Mouse (Mus musculus) left cerebral cortex, postnatal 25 days (tissue): ENCODE measurements around the gene Frmd8. TPM values are rescaled to one million over a fixed set of nuclear protein-coding genes. Genes with fewer than 3 reads are reported as not detected.
"Not testable (repeated sequence)": the region's sequence is repeated elsewhere in the genome, so short reads cannot be mapped to it uniquely, and the experiment has no call there.

Source experiments
- DNase-seq, 2 experiments: peaks; one replicate each; pipeline ENCODE4 v3.0.0; 2022; ENCODE audit warnings: low spot score in 2 of 2, mixed read lengths in 1 of 2
- intact Hi-C: fragments of 180-260 bp; cut with DNase I; formaldehyde crosslinking; loops from one replicate; pipeline ENCODE4 v1.15.1; 2025
- total RNA-seq, 2 experiments: library from RNA; stranded (reverse); gene quantifications; 2 replicates each; pipeline ENCODE4 v1.2.3; 2021

Frmd8 gene
- total RNA-seq, 2 experiments from 2014 or later = 9.5 to 14.6 TPM

- DNase-seq = no peak
- intact Hi-C loops = no loop called here
Measured at GRCm38 (mm10) chr19:5815928-5816327, 59.1 kb downstream of the Frmd8 start.

GRCm38 (mm10) chr19:5815010-5815409 lies 60.1 kb downstream of the Frmd8 start:
- peak; percentile 65 to 93 for DNase-seq
- intact Hi-C loops = no loop called here

- intact Hi-C loops, DNase-seq: not testable (repeated sequence)
Measured at GRCm38 (mm10) chr19:5814048-5814447, 61.0 kb downstream of the Frmd8 start.

DNA sequence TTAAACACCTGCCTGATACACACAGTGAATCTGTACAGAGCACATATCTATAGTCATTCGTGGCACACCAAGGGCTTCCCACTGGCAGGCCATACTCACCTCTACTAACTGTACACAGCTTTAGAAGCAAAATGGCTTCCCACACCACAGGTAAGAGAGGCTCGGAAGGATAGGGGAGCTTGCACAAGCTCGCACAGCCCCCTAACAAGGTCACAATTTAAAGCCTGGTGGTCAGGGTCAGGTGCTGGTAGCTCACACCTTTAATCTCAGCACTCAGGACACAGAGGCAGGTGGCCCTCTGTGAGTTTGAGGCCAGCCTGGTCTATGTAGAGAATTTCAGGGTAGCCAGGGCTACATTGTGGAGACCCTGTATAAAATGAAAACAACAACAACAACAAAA lies 61.5 kb downstream of the Frmd8 start:
- no peak for DNase-seq
- intact Hi-C loops = no loop called here

- intact Hi-C loops = loop anchor here (1.0 kb wide), 1 partner anchor 9 kb away; no protein-coding TSS in a partner anchor
- peak; percentile 91 to 99 for DNase-seq
Measured at GRCm38 (mm10) chr19:5811771-5812504, 63.1 kb downstream of the Frmd8 start.

DNA sequence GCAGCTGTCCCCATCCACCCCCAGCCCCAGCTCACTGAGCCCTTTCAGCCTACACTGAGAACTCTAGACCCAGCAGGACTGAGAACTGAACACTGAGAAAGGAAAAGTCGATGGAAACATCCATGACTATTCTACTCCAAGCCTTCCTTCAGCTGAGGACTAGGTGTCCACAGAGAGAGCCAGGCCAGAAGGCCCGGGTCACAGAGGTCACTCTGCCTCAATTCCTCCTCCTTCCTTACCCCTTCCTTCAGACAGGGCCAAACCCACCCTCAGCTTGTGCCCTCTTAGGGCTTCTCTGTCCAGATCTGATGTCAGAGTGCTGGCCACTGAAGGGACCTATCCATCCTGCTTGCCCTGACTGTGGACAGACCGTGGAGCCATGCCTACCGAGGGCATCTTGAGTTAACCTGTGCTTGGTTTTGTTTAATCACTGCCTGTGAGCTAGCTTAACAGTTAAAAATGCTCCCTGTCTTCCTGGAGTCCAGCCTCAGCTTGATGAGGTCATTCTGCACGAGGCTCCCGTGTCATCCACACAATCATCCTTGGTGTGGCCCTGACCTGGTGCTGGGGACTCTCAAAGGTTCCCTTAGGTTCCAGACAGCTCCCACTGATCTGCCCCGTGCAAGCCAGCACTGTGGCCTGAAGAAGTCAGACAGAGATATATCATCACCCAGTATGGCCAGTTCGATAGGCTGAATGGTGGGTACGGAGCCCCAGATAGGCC lies 64.1 kb downstream of the Frmd8 start:
- DNase-seq = no peak
- intact Hi-C loops = no loop called here

DNA sequence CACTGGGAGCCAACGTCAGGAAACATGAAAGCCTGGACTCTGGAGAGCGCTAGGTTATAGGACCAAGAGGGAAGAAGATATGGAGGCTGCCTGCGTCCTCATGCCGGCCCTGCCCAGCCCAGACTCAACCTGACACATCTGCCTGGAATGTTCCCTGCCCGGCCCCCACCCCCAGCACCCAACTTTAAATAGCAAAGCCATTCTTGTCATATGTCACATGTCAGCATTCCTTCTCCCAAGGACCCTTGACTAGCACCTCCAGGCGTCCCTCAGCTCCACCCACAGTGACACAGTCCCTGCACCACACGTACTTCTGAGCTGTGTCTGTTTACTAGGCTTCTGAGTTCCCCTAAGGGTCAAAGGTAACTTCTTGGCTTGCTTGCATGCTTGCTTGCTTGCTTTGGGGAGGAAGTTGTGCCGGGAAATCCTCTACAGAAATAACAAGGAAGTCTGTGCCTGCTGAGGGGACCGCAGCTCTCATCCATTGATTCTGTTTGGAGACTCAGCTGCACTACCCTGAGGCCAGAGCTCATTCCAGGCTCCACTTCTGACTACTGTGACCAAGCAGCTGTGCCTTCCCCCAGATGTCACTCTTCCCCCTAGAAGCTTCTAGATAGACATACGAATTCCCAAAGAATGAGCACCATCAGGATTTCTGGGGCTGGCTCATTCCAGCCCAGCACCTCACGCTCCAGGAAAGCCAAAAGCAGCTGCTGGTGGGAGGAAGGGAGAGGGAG lies 64.8 kb downstream of the Frmd8 start:
- intact Hi-C loops = no loop called here
- peak; percentile 53 to 84 for DNase-seq

GRCm38 (mm10) chr19:5809712-5810089 lies 65.4 kb downstream of the Frmd8 start:
- intact Hi-C loops = no loop called here
- no peak for DNase-seq

GRCm38 (mm10) chr19:5808955-5809711 lies 65.9 kb downstream of the Frmd8 start:
- intact Hi-C loops = no loop called here
- DNase-seq = no peak

- intact Hi-C loops = no loop called here
- no peak for DNase-seq
Measured at GRCm38 (mm10) chr19:5807740-5808139, 67.3 kb downstream of the Frmd8 start.

DNA sequence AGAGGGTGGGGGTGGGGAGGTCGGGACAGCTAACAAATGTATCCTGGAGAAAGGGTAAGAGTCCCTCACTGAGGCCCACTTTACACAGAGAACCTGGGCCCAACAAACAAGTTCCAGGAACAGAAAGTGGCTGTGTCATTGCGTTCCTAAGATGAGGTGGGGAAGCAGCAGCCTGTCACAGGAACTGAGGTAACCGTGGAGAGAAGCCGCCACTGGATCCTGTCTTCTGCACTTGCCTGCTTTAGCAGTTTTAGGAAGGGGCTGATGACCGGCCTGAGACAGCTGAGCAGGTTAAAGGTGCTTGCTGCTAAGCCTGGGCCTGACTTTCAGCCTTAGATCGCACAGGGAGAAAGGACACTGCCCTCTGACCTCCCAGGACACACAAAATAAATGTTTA lies 68.3 kb downstream of the Frmd8 start:
- no peak for DNase-seq
- intact Hi-C loops = no loop called here

GRCm38 (mm10) chr19:5806051-5806808 lies 68.8 kb downstream of the Frmd8 start:
- peak in 1 of 2 experiments; percentile 62 for DNase-seq
- intact Hi-C loops = no loop called here

- intact Hi-C loops = no loop called here
- DNase-seq = peak; percentile 60 to 93
Measured at GRCm38 (mm10) chr19:5804371-5804899, 70.6 kb downstream of the Frmd8 start.

DNA sequence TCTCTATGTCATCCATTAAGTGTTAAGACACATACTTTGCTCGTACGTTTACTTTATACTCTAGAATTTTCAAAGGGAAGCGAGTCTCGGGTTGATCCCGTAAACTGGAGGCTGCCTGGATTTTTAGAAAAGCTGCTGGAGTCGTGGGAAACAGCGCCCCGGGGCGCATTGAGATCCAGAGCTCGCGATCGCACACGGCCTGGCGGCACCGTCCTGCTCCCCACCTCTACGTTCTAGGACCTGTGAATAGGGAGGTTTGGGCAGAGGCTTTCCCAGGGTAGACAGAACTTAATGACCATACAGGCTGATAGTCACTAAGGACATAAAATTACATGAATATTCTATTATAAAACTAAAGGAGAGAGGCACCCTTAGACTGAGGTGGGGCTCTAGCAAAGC lies 71.2 kb downstream of the Frmd8 start:
- no peak for DNase-seq
- intact Hi-C loops = loop anchor here (1.0 to 2.0 kb wide), 3 partner anchors 8 to 42 kb away; no protein-coding TSS in a partner anchor

DNA sequence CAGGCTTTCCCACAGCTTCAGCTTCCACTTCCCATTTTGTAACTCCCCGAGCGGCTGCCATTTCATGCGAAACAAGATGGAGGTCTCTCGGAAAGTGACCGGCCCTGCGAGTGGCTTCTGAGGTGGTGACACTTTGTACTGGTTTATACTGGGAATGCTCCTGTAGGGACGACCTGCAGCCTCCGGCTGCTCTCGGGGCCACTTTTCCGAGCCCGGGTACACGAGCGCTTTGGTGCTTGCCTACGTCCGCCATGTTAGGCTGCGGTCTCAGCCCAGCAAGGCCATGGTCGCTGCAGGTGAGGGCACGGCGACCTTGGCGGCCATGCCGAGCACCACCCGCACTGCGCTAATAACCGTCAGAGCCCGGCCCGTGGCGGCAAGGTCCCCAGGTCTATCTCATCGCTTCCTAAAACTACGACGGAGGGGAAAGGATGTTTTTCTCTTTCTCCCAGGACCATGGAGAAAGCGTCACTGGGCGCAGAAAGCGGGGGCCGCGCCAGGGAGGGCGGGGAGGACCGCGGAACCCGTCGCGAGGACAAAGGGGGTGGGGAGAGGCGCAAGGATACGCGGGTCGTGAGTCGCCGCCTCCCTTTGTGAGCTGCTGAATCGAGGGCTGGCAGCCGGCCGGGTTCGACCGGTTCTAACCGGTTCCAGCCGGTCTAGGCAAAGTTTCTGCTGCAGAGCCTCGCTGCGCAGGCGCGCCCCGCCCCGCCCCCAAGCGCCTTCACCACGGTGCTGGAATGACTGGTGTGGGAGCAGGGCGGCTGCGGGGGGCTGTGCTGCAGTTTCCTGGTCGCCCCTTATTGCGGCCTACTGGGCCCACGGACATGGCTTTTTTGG lies 71.8 kb downstream of the Frmd8 start:
- DNase-seq = peak; percentile 99
- intact Hi-C loops = loop anchor here (1.0 to 2.0 kb wide), 3 partner anchors 9 to 43 kb away; no protein-coding TSS in a partner anchor

- DNase-seq = peak in 1 of 2 experiments; percentile 47
- intact Hi-C loops = loop anchor here (1.0 to 2.0 kb wide), 3 partner anchors 10 to 44 kb away; no protein-coding TSS in a partner anchor
Measured at GRCm38 (mm10) chr19:5802787-5803040, 72.4 kb downstream of the Frmd8 start.

DNA sequence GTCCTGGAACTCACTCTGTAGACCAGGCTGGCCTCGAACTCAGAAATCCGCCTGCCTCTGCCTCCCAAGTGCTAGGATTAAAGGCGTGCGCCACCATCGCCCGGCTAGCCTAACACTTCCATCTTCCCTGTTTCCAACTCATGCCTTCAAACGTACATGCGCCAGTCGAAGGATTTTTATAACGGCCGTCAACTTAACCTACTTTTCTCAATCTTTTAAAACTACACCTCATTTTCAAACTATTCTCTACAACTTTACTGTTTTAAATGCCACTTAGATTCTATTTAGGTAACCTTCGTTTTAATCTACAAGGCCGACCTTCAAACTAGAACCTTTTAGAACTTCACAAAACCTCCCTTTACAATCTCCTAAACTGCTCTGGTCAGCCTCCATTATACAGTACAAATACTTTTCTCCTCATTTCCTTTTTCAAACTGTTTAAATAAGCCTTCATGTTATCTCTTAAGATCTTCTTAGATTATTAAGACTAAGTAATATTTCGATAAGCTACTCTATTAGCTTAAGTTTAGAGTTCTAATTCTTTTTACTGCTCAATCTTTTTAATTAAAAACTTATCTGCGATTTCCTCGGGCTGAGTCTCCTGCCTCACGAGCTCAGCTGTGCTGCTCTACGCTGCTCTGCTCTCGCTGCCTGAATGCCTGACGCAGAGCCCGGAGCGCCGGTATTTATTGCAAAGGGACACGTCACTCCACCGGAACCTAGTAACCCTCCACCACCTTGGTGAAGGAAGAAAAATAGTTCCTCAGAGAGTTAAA lies 72.9 kb downstream of the Frmd8 start:
- DNase-seq = peak; percentile 95 to 97

More for the DNA sequence above, 72.9 kb downstream of the Frmd8 start:
- intact Hi-C loops = loop anchor here (2.0 kb wide), 1 partner anchor 17 kb away; no protein-coding TSS in a partner anchor
